Mouse (Mus musculus) liver, embryonic 11.5 days (tissue): ENCODE results near the gene Atxn7l2. TPM values are rescaled to one million over a fixed set of nuclear protein-coding genes. Genes with fewer than 3 reads are reported as not detected.

Source experiments
- ATAC-seq: fragments of 200-750 bp; cut with Nextera tagmentation; replicated peaks from 2 replicates; pipeline ENCODE4 v1.8.0; 2017; ENCODE audit warnings: moderate number of reproducible peaks, mild to moderate bottlenecking, moderate TSS enrichment, moderate library complexity; ENCODE audit not compliant: low FRiP score
- DNase-seq: peaks from one replicate; pipeline ENCODE4 v3.0.0-alpha.2; 2017; ENCODE audit warnings: low spot score
- H3K27ac ChIP-seq: fragments of 300-500 bp; sonication (generic); 2 replicates; pipeline ENCODE4 v1.5.1; 2014; ENCODE audit warnings: mild to moderate bottlenecking, low read depth, low read length, control low read depth
- H3K27me3 ChIP-seq: fragments of 300-500 bp; sonication (generic); replicated peaks from 2 replicates; pipeline ENCODE4 v1.6.1; 2014; ENCODE audit warnings: low read length, mixed read lengths; ENCODE audit not compliant: control insufficient read depth, insufficient read depth
- H3K36me3 ChIP-seq: fragments of 300-500 bp; sonication (generic); 2 replicates; pipeline ENCODE4 v1.6.1; 2014; ENCODE audit warnings: mild to moderate bottlenecking, low read length, moderate library complexity, mixed read lengths; ENCODE audit not compliant: control insufficient read depth, insufficient read depth
- H3K4me1 ChIP-seq: fragments of 300-500 bp; sonication (generic); replicated peaks from 2 replicates; pipeline ENCODE4 v1.6.1; 2014; ENCODE audit warnings: low read length, mixed read lengths; ENCODE audit not compliant: control insufficient read depth, insufficient read depth
- H3K4me2 ChIP-seq: fragments of 300-500 bp; sonication (generic); 2 replicates; pipeline ENCODE4 v1.6.1; 2014; ENCODE audit warnings: mild to moderate bottlenecking, control low read depth, moderate library complexity
- H3K4me3 ChIP-seq: fragments of 300-500 bp; sonication (generic); 2 replicates; pipeline ENCODE4 v1.5.1; 2014; ENCODE audit warnings: low read depth, low read length, control low read depth
- H3K9ac ChIP-seq: fragments of 300-500 bp; sonication (generic); 2 replicates; pipeline ENCODE4 v1.6.1; 2014; ENCODE audit warnings: low read depth, low read length, control low read depth
- H3K9me3 ChIP-seq: fragments of 300-500 bp; sonication (generic); 2 replicates; pipeline ENCODE4 v1.6.1; 2016; ENCODE audit warnings: low read length, inconsistent platforms, mixed read lengths; ENCODE audit not compliant: control insufficient read depth
- WGBS: fragments of 180-500 bp; shearing (Covaris S2); extraction: QIAGEN DNeasy Blood & Tissue Kit; methylation state at CpG from one replicate; pipeline ENCODE4 v1.1.7; 2014; 5-methylcytosine and 5-hydroxymethylcytosine counted together
- polyA plus RNA-seq: library from polyadenylated mRNA; unstranded; fragments of >200 nt; fragmentation: Nextera tagmentation; extraction: Ambion mirVana; gene quantifications from 2 replicates; pipeline ENCODE4 v1.2.1, GENCODE M21; 2014

The Atxn7l2 gene
- polyA plus RNA-seq, 1 experiment from 2014 or later = 8.9 TPM

DNA sequence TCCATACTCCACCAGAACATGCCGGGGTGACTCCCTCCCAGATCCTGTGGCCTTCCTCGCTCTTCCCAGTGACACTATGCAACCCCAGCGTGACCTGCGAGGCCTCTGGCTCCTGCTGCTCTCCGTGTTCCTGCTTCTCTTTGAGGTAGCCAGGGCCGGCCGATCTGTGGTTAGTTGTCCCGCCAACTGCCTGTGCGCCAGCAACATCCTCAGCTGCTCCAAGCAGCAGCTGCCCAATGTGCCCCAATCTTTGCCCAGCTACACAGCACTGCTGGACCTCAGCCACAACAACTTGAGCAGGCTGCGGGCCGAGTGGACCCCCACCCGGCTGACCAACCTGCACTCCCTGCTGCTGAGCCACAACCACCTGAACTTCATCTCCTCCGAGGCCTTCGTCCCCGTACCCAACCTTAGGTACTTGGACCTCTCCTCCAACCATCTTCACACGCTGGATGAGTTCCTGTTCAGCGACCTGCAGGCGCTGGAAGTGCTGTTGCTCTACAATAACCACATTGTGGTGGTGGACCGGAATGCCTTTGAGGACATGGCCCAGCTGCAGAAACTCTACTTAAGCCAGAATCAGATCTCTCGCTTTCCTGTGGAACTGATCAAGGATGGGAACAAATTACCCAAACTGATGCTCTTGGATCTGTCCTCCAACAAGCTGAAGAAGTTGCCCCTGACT is 23.5 kb downstream of the Atxn7l2 start:
- Histone ChIP-seq H3K27ac (no peak overlapping the region), H3K4me1 (0 out of 2 replicates have a peak, but pooled peaks cover 3% of the 10 kb centered on the region), H3K9ac (no peak overlapping the region), H3K4me2 (peak overlapping the region; percentile 94), H3K27me3 (peaks cover 21% of the 10 kb centered on the region), H3K9me3 (no peaks in the 10 kb centered on the region), H3K36me3 (no peaks in the 10 kb centered on the region), H3K4me3 (no peak overlapping the region)
- 48% methylated on average over 20 of the region's 20 CpGs for WGBS
- ATAC-seq (no peak), DNase-seq (no peak)

DNA sequence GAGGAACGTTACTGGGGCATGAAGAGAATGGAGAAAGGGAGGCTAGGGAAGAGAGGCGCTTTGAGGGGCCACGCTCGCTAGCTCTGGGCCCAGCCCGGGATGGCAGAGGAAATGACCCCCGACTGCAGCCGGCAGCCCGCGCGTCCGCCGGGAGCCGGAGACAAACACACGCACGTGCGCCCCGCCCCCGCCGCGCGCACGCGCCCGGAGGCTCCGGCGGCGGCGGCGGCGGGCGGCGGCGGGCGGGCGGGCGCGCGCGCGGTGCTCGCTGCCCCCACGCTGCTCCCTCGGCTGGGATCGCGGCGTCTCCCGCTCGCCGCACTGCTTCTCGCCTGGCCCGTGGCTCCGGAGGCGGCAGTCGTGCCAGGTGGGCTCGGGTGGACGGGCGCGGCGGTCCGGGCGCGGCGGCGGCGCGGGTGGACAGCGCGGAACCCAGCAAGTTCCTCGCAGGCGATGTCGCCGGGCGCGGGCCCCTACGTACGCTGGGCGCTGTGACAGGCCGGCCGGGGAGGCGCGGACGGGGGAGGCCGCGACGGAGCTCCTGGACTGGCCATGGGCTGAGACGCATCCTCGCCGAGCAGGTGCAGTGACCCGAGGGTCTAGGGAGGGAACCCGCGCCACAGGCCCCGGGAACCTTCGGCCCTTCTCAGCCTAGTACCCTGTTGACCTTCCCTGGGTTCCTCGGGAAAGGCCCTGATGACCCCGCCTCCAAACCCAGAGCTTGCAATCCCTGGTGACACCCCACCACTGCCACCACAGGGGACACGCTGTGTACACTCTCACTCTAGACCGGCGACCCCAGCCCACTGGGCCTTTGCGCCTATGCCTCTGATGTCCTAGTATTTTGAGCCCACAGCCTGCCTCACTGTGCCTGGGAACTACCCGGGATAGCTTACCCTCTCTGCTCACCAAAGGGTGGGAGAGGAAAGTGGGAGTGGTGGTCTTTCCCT is 24.4 kb downstream of the Atxn7l2 start, which contains the start of gene Amigo1:
Amigo1 (plus strand) TSS at position 238 of the 950 bp plus-strand sequence.
- peak; percentile 66 for DNase-seq
- Histone ChIP-seq H3K9me3 (no peaks in the 10 kb centered on the region), H3K27me3 (peaks cover 21% of the 10 kb centered on the region), H3K4me3 (peak within 1 kb of the TSS; percentile 68), H3K4me1 (0 out of 2 replicates have a peak, but pooled peaks cover 2% of the 10 kb centered on the region), H3K27ac (no peak within 1 kb of the TSS), H3K9ac (peak within 1 kb of the TSS; percentile 55), H3K4me2 (peak within 1 kb of the TSS; percentile 94), H3K36me3 (no peaks in the 10 kb centered on the region)
- 2% methylated on average over 69 of the region's 100 CpGs for WGBS
- ATAC-seq = peak; percentile 62

DNA sequence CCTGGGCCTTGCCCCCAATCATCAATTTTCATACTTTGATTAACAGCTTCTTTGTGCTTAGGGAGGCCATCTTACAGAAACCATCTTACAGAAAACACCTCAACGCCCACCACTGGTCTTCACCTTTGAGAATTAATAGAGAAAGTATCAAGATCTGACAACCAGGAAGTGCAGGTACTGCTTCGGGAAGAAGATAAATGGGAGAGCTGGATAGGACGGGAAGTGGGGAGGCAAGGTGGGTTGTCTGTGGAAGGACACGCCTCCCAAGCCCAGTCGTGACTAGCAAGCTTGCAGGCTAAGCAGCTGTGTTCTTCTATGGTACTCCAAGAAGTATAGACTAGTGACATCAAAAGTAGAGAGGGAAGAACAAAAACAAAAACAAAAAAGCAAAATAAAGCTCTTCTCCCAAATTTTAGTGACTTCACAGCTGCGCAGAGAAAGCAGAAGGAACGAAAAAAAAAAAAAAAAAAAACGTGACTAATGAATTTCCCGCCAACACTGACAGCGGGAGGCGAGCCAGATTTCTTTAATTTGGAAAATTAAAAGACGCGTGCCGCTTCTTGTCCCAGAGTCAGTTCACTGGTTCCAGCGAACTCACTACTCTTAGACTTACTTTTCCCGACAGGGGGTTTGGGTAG is 25.2 kb downstream of the Atxn7l2 start:
- no peaks in the 10 kb centered on the region for H3K4me1 ChIP-seq
- H3K27ac ChIP-seq = no peak overlapping the region
- H3K27me3 ChIP-seq = peaks cover 21% of the 10 kb centered on the region
- H3K9ac ChIP-seq = peak overlapping the region; percentile 55; the same call in 1 of the 2 replicates
- ATAC-seq (no peak), DNase-seq (no peak)
- H3K4me3 ChIP-seq = peak overlapping the region; percentile 68
- H3K9me3 ChIP-seq = no peaks in the 10 kb centered on the region
- WGBS = 3% methylated on average over 16 of the region's 16 CpGs
- peak overlapping the region; percentile 94 for H3K4me2 ChIP-seq
- no peaks in the 10 kb centered on the region for H3K36me3 ChIP-seq

DNA sequence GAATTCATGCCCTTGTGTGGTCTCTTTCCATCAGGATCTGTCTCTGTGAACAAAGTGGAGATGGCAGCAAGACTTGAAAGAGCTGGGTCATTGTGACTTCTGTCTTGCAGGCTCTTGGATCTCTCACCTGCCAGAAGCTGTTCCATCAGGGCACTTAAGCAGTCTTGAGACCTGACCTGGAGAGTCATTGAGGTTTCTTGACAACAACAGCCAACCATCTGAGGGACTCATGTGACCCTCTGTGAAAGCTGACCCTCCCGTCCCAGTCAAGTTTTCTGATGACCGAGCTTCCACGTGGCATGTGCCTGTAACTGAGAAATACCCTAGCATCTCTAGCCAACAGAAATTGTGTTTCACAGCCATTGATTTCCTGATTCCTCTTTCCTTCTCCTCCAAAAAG is 26.0 kb downstream of the Atxn7l2 start:
- peaks cover 21% of the 10 kb centered on the region for H3K27me3 ChIP-seq
- ATAC-seq (no peak), DNase-seq (no peak)
- H3K4me1 ChIP-seq = no peaks in the 10 kb centered on the region
- H3K9me3 ChIP-seq = no peaks in the 10 kb centered on the region
- no peak overlapping the region for H3K4me2 ChIP-seq
- no peaks in the 10 kb centered on the region for H3K36me3 ChIP-seq
- no peak overlapping the region for H3K4me3 ChIP-seq
- H3K9ac ChIP-seq = no peak overlapping the region
- WGBS = 68% methylated on average over 3 of the region's 3 CpGs
- H3K27ac ChIP-seq = no peak overlapping the region

DNA sequence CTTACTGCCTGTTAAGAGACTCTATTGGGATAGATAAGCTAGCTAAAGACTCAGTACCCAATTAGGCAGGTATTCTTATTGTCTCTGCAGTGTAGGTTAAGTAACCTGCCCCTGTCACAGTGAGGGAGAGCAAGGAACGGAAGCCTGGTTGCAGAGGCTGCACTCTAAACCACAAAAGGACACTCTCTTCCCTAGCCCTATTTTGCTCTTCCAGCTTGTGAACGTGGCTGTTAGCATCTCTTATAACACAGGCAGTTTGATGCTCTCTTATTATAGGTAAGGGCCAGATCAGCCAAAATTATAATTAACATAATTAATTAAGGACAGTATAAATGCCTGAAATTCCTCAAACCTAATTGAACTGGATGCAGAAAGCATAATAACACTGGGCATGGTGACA is 30.2 kb downstream of the Atxn7l2 start:
- Histone ChIP-seq H3K27me3 (peaks cover 6% of the 10 kb centered on the region; the same call in 1 of the 2 replicates), H3K9ac (no peak overlapping the region), H3K27ac (no peak overlapping the region), H3K4me2 (no peak overlapping the region), H3K4me1 (no peaks in the 10 kb centered on the region), H3K9me3 (no peaks in the 10 kb centered on the region), H3K4me3 (no peak overlapping the region), H3K36me3 (no peaks in the 10 kb centered on the region)
- DNase-seq (no peak), ATAC-seq (no peak)
- 35% methylated on average over 2 of the region's 2 CpGs for WGBS

DNA sequence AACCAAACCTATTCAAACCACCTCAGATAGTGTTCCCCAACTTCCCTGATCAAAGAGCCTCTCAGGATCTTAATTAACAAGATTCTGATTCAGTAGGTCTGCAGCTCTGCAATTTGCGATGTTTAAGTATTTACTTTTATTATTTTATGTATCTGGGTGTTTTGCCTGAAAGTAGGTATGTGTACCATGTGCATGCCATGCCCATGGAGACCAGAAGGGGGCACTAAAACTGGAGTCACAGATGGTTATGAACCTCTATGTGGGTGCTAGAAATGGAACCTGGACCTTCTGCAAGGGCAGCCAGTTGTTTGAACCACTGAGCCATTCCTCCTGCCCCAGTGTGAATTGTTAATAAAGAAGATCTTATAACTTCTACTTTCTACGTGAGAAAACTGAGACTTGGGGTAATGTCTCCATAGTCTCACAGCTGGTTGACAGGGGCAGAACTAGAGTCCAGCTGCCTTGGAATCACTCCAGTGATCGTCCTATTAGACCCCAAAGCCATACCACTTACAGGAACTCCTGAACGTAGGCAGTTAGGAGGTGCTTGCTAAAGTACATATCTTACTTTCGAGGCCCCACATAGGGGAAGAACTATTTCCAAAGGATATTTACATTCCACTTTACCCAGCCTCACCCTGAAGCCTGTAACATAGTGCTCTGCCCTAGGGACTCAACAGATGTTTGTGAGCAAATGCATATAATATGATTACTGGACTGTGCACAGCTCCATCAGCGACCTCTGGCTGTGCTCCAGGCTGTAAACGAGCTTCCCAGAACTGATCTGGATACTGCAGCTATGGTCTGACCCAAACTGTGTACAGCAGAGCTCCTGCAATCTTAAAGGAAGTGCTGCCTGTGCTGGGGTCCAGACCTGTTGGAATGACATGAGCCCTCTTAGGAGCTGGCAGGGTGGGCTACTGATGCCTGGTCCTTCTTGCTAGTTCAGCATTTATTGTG is 31.7 kb downstream of the Atxn7l2 start:
- ATAC-seq = no peak
- no peak for DNase-seq
- WGBS = 78% methylated on average over 7 of the region's 7 CpGs
- H3K9me3 ChIP-seq = no peaks in the 10 kb centered on the region
- H3K36me3 ChIP-seq = no peaks in the 10 kb centered on the region
- no peak overlapping the region for H3K4me2 ChIP-seq
- no peak overlapping the region for H3K9ac ChIP-seq
- H3K4me3 ChIP-seq = no peak overlapping the region
- no peaks in the 10 kb centered on the region for H3K4me1 ChIP-seq
- no peak overlapping the region for H3K27ac ChIP-seq
- H3K27me3 ChIP-seq = peaks cover 7% of the 10 kb centered on the region; the same call in 1 of the 2 replicates

DNA sequence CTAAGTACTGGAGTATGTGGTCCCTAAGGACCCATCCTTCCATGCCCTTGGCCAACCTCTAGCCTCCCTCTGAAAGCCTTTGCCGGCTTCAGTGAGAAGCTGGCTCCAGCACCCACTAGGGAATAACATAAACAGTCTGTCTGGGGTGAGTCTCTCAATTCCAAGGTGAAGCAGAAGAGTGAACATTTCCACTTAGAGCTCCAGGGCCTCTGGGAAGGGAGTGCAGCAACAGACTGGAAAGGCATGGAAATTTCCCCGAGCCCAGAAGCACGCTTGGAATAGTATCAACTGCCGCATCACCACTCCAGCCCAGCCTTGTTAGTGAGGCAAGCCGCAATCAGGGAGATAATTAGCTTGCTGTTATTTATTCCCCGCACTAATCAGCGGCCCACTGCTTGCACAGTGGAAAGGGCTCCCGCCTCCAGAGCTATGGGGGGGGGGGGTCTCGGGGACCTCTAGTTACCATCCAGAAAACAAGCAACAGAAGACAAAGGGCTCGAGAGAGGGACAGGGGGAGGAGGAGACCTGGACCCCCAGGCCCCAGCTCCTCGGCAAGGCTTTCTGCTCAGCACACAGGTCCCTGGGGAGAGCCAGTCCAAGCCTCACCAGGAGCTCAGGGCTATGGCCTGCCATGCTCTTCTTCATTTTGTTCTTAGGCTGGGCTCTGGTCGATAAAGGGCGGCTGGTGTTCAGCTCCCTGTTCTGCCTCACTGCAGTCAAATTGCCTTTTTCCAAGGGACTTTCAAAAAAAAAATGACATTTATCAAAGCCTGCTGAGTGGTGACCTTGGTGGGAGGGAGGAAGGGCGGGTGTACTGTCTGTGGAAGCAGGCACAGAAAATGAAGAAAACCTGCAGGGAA is 35.8 kb downstream of the Atxn7l2 start:
- Histone ChIP-seq H3K9ac (no peak overlapping the region), H3K27me3 (peaks cover 7% of the 10 kb centered on the region; the same call in 1 of the 2 replicates), H3K4me1 (no peaks in the 10 kb centered on the region), H3K4me3 (no peak overlapping the region), H3K9me3 (no peaks in the 10 kb centered on the region), H3K4me2 (no peak overlapping the region), H3K27ac (no peak overlapping the region), H3K36me3 (no peaks in the 10 kb centered on the region)
- WGBS = 49% methylated on average over 14 of the region's 14 CpGs
- DNase-seq = no peak
- no peak; the same call in 1 of the 2 replicates for ATAC-seq
